Mouse (Mus musculus) kidney, adult 11 months (tissue): ENCODE data around the gene Lap3.

ENCODE experiments used
- DNase-seq: peaks from one replicate; pipeline ENCODE4 v3.0.0; 2022

Gene Lap3

GRCm38 (mm10) chr5:45496479-45496878 is 3.3 kb downstream of the Lap3 start:
- no peak for DNase-seq

GRCm38 (mm10) chr5:45496930-45497550 is 3.9 kb downstream of the Lap3 start:
- no peak for DNase-seq

GRCm38 (mm10) chr5:45497564-45497963 is 4.4 kb downstream of the Lap3 start:
- DNase-seq: no peak

GRCm38 (mm10) chr5:45510071-45510470 is 16.9 kb downstream of the Lap3 start:
- no peak for DNase-seq

- DNase-seq: no peak
Measured at GRCm38 (mm10) chr5:45512908-45513307, 19.7 kb downstream of the Lap3 start.

GRCm38 (mm10) chr5:45513511-45513910 is 20.3 kb downstream of the Lap3 start:
- DNase-seq: peak; percentile 39

- no peak for DNase-seq
Measured at GRCm38 (mm10) chr5:45514599-45514998, 21.4 kb downstream of the Lap3 start.

- DNase-seq: peak; percentile 61
Measured at GRCm38 (mm10) chr5:45515151-45515743, 22.1 kb downstream of the Lap3 start.

GRCm38 (mm10) chr5:45519960-45520808 is 27.0 kb downstream of the Lap3 start, which contains the start of gene Med28:
Gene Med28 (plus strand): TSS chr5:45520229.
- peak; percentile 93 for DNase-seq

GRCm38 (mm10) chr5:45520809-45521110 is 27.6 kb downstream of the Lap3 start:
- DNase-seq: no peak

- no peak for DNase-seq
Measured at GRCm38 (mm10) chr5:45521601-45522000, 28.4 kb downstream of the Lap3 start.

GRCm38 (mm10) chr5:45525101-45525500 is 31.9 kb downstream of the Lap3 start:
- DNase-seq: no peak

GRCm38 (mm10) chr5:45526338-45526737 is 33.2 kb downstream of the Lap3 start:
- DNase-seq: no peak

GRCm38 (mm10) chr5:45529696-45530095 is 36.5 kb downstream of the Lap3 start:
- no peak for DNase-seq

- DNase-seq: peak; percentile 87
Measured at GRCm38 (mm10) chr5:45534319-45535098, 41.3 kb downstream of the Lap3 start.

- DNase-seq: no peak
Measured at GRCm38 (mm10) chr5:45535177-45535576, 42.0 kb downstream of the Lap3 start.

GRCm38 (mm10) chr5:45539502-45539901 is 46.3 kb downstream of the Lap3 start:
- no peak for DNase-seq

GRCm38 (mm10) chr5:45543374-45543773 is 50.2 kb downstream of the Lap3 start:
- DNase-seq: no peak

- no peak for DNase-seq
Measured at GRCm38 (mm10) chr5:45549586-45549985, 56.4 kb downstream of the Lap3 start.
